Mouse (Mus musculus) G1E (cell line): Measurements from ENCODE around the gene Ncstn.

Experiments
- CTCF ChIP-seq: IDR thresholded peaks from 2 replicates; pipeline ENCODE4 v1.5.1; 2012; ENCODE audit warnings: low read depth, low read length, inconsistent platforms, mixed read lengths
- TAL1 ChIP-seq: conservative IDR thresholded peaks from 2 replicates; pipeline ENCODE4 v1.6.1; 2012; ENCODE audit warnings: low read depth, low read length, inconsistent platforms, mixed read lengths

DNA sequence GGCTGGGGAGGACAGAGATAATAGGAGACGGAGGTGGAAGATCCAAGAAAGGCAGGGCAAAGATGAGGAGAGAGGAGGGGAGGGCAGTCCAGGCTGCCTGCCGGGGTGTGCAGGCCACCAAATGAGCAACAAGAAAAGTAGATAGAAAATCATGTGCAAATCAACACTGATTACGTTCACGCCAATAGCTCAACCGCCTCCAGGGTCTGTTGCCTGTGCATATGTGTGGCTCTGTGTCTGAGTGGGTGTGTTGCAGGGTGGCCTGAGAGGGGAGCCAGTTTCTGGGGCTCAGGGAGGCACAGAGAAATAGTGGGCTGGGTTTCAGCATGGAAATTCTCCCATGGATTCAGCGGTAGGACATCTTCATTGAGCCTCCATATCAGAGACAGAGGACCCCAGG lies 24.3 kb downstream of the Ncstn start:
- no peak for TF ChIP-seq CTCF
- TF ChIP-seq TAL1, result no peak
